Mouse (Mus musculus): ENCODE results near the gene Gm21852. TPM values are rescaled to one million over a fixed set of nuclear protein-coding genes. Genes with fewer than 3 reads are reported as not detected.
"Not testable (repeated sequence)": the region's sequence is repeated elsewhere in the genome, so short reads cannot be mapped to it uniquely, and the experiment has no call there.

Gene Gm21852
- total RNA-seq (2014; rRNA removed), result not detected in 2 replicates
- not detected in 2 replicates for polyA plus RNA-seq (2015; fragmentation: Nextera tagmentation; extraction: Ambion mirVana)

- H3K4me1 ChIP-seq (ENCODE audit: insufficient read depth); ATAC-seq; H3K27ac ChIP-seq (ENCODE audit: low read depth, low read length); H3K9ac ChIP-seq; H3K4me2 ChIP-seq (ENCODE audit: low read depth); H3K36me3 ChIP-seq (ENCODE audit: insufficient read depth); H3K27me3 ChIP-seq (ENCODE audit: insufficient read depth, low read length); DNase-seq; H3K4me3 ChIP-seq (ENCODE audit: low read depth, low read length); H3K9me3 ChIP-seq (ENCODE audit: low read length): not testable (repeated sequence)
- WGBS, result no CpG with 5 or more reads among the region's 3 CpGs
Observed at GRCm38 (mm10) chrY:40651896-40652295, at the start of gene Gm21852. TSS of gene Gm21852 (minus strand) at chrY:40651996.

Small RNAs within 50 kb of the gene (microRNA-seq; reads per million reads assigned to microRNA genes)
- gene Gm27466 (0 reads per million in 2 experiments), gene Gm28018 (0 reads per million in 2 experiments)

Other genes starting within 250 kb of the Gm21852 start
- gene Gm21797, start 123.8 kb upstream of the Gm21852 start, total RNA-seq (2014; rRNA removed), result not detected in 2 replicates
- not detected in 2 replicates for gene Gm21797, start 123.8 kb upstream of the Gm21852 start, polyA plus RNA-seq (2015; fragmentation: Nextera tagmentation; extraction: Ambion mirVana)
- not detected in 2 replicates for gene Gm20795, start 152.9 kb upstream of the Gm21852 start, total RNA-seq (2014; rRNA removed)
- gene Gm20795, start 152.9 kb upstream of the Gm21852 start, polyA plus RNA-seq (2015; fragmentation: Nextera tagmentation; extraction: Ambion mirVana), result not detected in 2 replicates

Data from forebrain, postnatal 0 days (tissue).